Mouse (Mus musculus) sigmoid colon, adult 10 weeks (tissue): Measurements from ENCODE around the gene Pbx3. TPM values are rescaled to one million over a fixed set of nuclear protein-coding genes. Genes with fewer than 3 reads are reported as not detected.

Experiments
- polyA plus RNA-seq: library from polyadenylated mRNA; stranded (reverse); fragments of 350-450 nt; fragmentation: Illumina TruSeq; extraction: RNeasy Lipid Tissue Mini Kit (QIAGEN cat#74804); gene quantifications from one replicate; pipeline ENCODE4 v1.2.3, GENCODE M21; 2014; ENCODE audit warnings: low read depth, low replicate concordance

Gene Pbx3
- 26.1 TPM for polyA plus RNA-seq

DNA sequence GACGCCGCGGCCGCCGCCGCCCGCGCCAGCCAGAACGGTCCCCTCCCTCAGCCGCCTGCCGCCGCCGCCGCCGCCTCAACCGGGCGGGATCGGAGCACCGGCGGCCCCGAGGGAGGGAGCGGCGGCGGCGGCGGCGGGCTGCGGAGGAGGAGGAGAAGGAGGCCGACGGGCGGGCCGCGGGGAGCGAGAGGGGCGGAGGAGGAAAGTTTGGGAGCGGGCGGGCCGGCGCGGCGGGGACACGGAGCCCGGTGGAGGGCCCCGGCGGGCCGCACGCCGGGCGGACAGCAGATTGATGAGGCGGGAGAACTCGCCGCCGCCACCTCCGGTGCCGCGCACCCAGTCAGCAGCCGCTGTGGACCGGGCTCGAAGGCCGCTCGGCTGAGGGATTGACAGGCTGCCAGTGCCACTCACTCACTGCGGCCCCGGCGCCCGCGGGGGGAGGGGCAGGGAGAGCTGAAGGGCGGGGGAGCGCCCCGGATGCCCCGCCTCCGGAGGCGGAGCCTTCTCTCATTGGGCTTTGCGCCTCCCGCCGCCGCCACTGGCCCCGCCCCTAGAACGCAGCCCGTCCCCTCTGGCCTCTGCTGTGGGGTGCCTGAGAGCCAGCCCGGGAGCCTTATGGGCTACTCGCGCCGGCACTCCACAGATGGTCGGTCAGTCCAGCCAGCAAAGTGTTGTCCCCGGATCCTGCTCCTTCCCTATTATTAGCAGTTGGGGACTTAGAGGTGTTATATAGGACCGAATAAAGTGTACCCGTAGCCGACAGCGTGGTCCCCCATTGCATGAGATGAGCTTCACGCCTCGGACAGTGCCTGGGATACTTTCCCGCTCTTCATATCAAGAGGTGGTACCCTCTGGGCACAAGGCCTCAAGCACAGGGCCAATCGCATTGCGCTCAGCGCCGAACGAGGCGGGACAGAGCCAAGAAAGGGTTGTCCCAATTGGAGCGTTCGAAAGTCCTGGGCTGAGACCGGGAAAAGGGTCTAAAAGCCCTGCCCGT, at the start of gene Pbx3:
Pbx3 (minus strand) TSS at position 838 of the 997 bp plus-strand sequence.

DNA sequence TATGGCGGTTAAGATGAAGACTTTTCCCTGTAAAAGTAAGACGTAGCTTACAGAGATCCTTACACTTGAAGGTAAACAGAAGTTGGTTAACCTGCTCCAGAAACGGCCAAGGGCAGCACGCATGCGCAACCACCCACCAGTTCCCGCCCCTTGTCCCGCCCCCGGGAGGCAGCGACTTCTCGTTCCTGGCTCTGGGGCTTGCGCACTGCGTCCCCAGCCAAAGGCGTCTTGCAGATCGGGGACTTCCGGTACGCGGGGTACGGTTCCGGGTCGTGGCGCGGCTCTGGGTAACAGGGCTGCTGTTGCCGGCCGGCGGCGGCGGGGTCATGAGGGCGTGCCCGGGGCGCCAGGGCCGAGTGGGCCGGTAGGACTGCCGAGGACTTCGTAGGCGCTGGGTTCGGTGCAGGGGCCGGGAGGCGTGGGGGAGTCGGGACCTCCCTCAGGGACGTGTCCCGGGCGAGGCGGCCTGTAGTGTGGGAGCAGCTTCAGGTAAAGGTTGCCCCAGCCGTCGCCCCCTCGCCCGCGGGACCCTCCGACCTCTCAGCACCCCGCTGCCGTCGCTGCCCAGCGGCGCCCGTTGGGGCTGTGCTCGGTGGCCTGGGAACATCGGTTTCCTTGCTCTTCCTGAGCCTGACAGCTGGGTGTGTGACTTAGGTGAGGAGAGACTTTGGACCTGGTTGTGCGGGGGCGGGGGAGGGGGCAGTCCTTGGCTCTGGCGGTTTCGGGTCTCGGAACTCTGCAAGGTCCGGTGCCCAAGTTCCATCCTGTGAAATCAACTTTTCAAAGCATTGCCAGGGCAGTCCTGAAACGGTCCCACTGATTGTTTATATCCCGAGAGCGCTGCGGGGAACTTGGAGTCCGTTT, 33.9 kb upstream of the Pbx3 start, which contains the start of gene Mapkap1:
Mapkap1 (plus strand) TSS at position 171 of the 864 bp plus-strand sequence.

Other genes with a start within 250 kb of the Pbx3 start
- 93.2 TPM for gene Mapkap1, start 33.6 kb upstream of the Pbx3 start, polyA plus RNA-seq